Mouse (Mus musculus) midbrain, embryonic 14.5 days (tissue): ENCODE measurements around the gene Riox2. TPM values are rescaled to one million over a fixed set of nuclear protein-coding genes. Genes with fewer than 3 reads are reported as not detected.
"Not testable (repeated sequence)": the region's sequence is repeated elsewhere in the genome, so short reads cannot be mapped to it uniquely, and the experiment has no call there.

Source experiments
- ATAC-seq: fragments of 200-750 bp; cut with Nextera tagmentation; 2 replicates; pipeline ENCODE4 v1.8.0; 2017; ENCODE audit warnings: moderate number of reproducible peaks, moderate library complexity; ENCODE audit not compliant: low FRiP score, low TSS enrichment
- DNase-seq: peaks from one replicate; pipeline ENCODE4 v3.0.0-alpha.2; 2015
- H3K27ac ChIP-seq: fragments of 300-500 bp; sonication (generic); replicated peaks from 2 replicates; pipeline ENCODE4 v1.5.1; 2014; ENCODE audit warnings: mild to moderate bottlenecking, low read depth, low read length, moderate library complexity
- H3K27me3 ChIP-seq: fragments of 300-500 bp; sonication (generic); 2 replicates; pipeline ENCODE4 v1.6.1; 2014; ENCODE audit warnings: low read length, control low read depth, mixed read lengths; ENCODE audit not compliant: control insufficient read depth, insufficient read depth
- H3K36me3 ChIP-seq: fragments of 300-500 bp; sonication (generic); 2 replicates; pipeline ENCODE4 v1.6.1; 2014; ENCODE audit warnings: low read length, control low read depth; ENCODE audit not compliant: control insufficient read depth, insufficient read depth
- H3K4me1 ChIP-seq: fragments of 300-500 bp; sonication (generic); 2 replicates; pipeline ENCODE4 v1.6.1; 2014; ENCODE audit warnings: mild to moderate bottlenecking, antibody characterized with exemption, low read length, control low read depth; ENCODE audit not compliant: control insufficient read depth, insufficient read depth
- H3K4me2 ChIP-seq: fragments of 300-500 bp; sonication (generic); 2 replicates; pipeline ENCODE4 v1.6.1; 2014; ENCODE audit warnings: mild to moderate bottlenecking, low read length, moderate library complexity
- H3K4me3 ChIP-seq: fragments of 300-500 bp; sonication (generic); replicated peaks from 2 replicates; pipeline ENCODE4 v1.5.1; 2014; ENCODE audit warnings: low read depth, low read length
- H3K9ac ChIP-seq: fragments of 300-500 bp; sonication (generic); replicated peaks from 2 replicates; pipeline ENCODE4 v1.6.1; 2014; ENCODE audit warnings: mild to moderate bottlenecking, low read length, moderate library complexity
- H3K9me3 ChIP-seq: fragments of 300-500 bp; sonication (generic); 2 replicates; pipeline ENCODE4 v1.6.1; 2016; ENCODE audit warnings: low read length, control low read depth, mixed read lengths; ENCODE audit not compliant: control insufficient read depth
- WGBS: fragments of 180-500 bp; shearing (Covaris S2); extraction: QIAGEN DNeasy Blood & Tissue Kit; methylation state at CpG from one replicate; pipeline ENCODE4 v1.1.7; 2014; 5-methylcytosine and 5-hydroxymethylcytosine counted together
- polyA plus RNA-seq: library from polyadenylated mRNA; unstranded; fragments of >200 nt; fragmentation: Nextera tagmentation; extraction: Ambion mirVana; gene quantifications from 2 replicates; pipeline ENCODE4 v1.2.1, GENCODE M21; 2014

The Riox2 gene
- polyA plus RNA-seq = 10.6 and 12.3 TPM in 2 replicates

- DNase-seq (peak; percentile 88), ATAC-seq (peak; percentile 92)
- no peaks in the 10 kb centered on the region for H3K27me3 ChIP-seq
- no peak within 1 kb of the TSS for H3K27ac ChIP-seq
- H3K4me2 ChIP-seq = peak within 1 kb of the TSS; percentile 82
- peak within 1 kb of the TSS; percentile 51 for H3K9ac ChIP-seq
- no peaks in the 10 kb centered on the region for H3K36me3 ChIP-seq
- H3K9me3 ChIP-seq = no peaks in the 10 kb centered on the region
- WGBS = 2% methylated on average over 56 of the region's 56 CpGs
- H3K4me1 ChIP-seq = no peaks in the 10 kb centered on the region
- peak within 1 kb of the TSS; percentile 58 for H3K4me3 ChIP-seq
These were observed at the start of gene Riox2 for GRCm38 (mm10) chr16:59471637-59472278. Gene Riox2 (plus strand): TSS chr16:59471775.

- no peaks in the 10 kb centered on the region for H3K4me1 ChIP-seq
- H3K9me3 ChIP-seq = no peaks in the 10 kb centered on the region
- H3K9ac ChIP-seq = no peak overlapping the region
- no peaks in the 10 kb centered on the region for H3K27me3 ChIP-seq
- whole genome bisulfite sequencing = 64% methylated on average over 7 of the region's 7 CpGs
- 0 out of 2 replicates have a peak, but pooled peaks have one; percentile 57 for ATAC-seq
- no peak overlapping the region for H3K4me2 ChIP-seq
- no peaks in the 10 kb centered on the region for H3K36me3 ChIP-seq
- no peak overlapping the region for H3K4me3 ChIP-seq
- DNase-seq = no peak
- H3K27ac ChIP-seq = no peak overlapping the region
These were observed 43.6 kb upstream of the Riox2 start for GRCm38 (mm10) chr16:59427960-59428359.

- Histone ChIP-seq H3K27ac (no peak overlapping the region; the same call in 1 of the 2 replicates), H3K9me3 (no peaks in the 10 kb centered on the region), H3K4me1 (no peaks in the 10 kb centered on the region), H3K27me3 (no peaks in the 10 kb centered on the region), H3K4me3 (no peak overlapping the region), H3K36me3 (no peaks in the 10 kb centered on the region), H3K9ac (no peak overlapping the region), H3K4me2 (no peak overlapping the region)
- no peak for DNase-seq
- no peak for ATAC-seq
- 79% methylated on average over 11 of the region's 11 CpGs for WGBS
These were observed 38.4 kb upstream of the Riox2 start for GRCm38 (mm10) chr16:59433181-59433580.

DNA sequence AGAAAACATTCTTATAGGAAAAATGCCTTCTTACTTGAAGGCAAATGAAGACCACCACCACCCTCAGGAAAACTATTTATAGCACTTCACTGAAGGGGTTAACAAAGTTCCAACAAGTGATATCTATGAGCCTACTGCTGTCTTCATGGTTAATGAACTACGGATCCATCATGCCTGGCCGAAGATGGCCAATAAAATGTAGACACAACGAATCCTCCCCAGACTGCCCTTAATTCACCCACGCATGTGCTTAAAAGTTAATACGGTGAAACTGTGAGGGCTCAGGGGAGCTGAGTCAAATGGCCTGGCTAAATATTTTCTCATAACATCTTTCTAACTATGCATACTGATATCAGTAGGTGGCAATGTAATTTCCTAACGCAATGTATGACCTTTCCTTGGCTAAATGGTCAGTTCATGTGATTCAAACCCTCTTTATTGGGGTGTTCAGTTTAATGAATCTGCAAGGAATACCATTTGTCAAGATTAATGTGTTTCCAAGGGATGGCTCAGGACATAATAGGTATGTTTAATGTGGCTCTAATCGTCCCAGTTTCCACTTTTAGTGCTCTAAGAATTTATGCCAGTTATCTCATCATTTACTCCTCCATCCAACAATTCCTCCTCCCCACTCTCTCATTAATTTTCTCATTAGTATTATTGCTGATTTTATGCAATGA, 26.6 kb upstream of the Riox2 start:
- Histone ChIP-seq H3K9me3 (no peaks in the 10 kb centered on the region), H3K9ac (no peak overlapping the region), H3K4me1 (no peaks in the 10 kb centered on the region), H3K27me3 (no peaks in the 10 kb centered on the region), H3K4me3 (no peak overlapping the region), H3K36me3 (no peaks in the 10 kb centered on the region), H3K27ac (no peak overlapping the region), H3K4me2 (no peak overlapping the region)
- 83% methylated on average over 7 of the region's 7 CpGs for WGBS
- DNase-seq (no peak), ATAC-seq (no peak)

DNA sequence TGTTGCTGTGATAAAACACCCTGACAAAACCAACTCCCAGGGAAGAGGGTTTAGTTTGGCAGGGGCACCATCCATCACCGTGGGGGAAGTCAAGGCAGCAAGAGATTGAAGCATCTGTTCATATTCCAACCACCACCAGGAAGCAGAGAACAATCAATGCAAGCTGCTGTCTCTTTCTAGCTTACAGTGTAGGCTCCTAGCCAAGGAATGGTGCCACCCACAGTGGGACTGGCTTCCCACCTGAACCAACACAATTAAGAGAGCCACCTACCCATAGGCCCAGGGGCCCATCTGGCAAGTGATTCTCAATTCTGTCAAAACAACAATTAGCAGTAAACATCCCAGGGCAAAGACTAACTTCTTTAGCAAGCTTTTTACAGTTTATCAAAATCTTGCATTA, 23.4 kb upstream of the Riox2 start:
- Histone ChIP-seq H3K36me3 (no peaks in the 10 kb centered on the region), H3K4me3 (no peak overlapping the region), H3K4me1 (no peaks in the 10 kb centered on the region), H3K9ac (no peak overlapping the region), H3K27me3 (no peaks in the 10 kb centered on the region), H3K27ac (no peak overlapping the region), H3K9me3 (no peaks in the 10 kb centered on the region), H3K4me2 (no peak overlapping the region)
- ATAC-seq = no peak
- no peak for DNase-seq
- WGBS = 90% methylated on average over 1 of the region's 1 CpGs

DNA sequence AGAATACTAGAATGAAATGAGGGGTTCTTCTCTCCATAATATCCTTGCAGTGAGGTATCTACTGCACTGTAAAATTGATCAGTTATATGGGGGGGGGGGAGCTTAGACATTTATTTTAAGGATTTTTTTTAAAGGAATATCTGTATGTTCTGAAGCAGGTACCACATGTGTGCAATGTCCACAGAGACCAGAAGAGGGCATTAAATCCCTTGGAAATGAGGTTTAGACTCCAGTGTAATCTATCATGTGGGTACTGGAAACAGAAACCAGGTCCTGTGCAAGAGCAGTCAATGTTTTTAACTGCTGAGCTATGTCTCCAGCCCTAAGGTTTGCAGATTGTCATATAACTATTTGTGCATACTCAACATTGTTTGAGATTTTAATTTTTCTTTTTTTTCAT, 22.5 kb upstream of the Riox2 start:
- DNase-seq (no peak), ATAC-seq (no peak)
- H3K9ac ChIP-seq = no peak overlapping the region
- H3K4me3 ChIP-seq = no peak overlapping the region
- H3K36me3 ChIP-seq = no peaks in the 10 kb centered on the region
- H3K27me3 ChIP-seq = no peaks in the 10 kb centered on the region
- H3K9me3 ChIP-seq = no peaks in the 10 kb centered on the region
- H3K27ac ChIP-seq = no peak overlapping the region
- H3K4me1 ChIP-seq = no peaks in the 10 kb centered on the region
- no peak overlapping the region for H3K4me2 ChIP-seq

DNA sequence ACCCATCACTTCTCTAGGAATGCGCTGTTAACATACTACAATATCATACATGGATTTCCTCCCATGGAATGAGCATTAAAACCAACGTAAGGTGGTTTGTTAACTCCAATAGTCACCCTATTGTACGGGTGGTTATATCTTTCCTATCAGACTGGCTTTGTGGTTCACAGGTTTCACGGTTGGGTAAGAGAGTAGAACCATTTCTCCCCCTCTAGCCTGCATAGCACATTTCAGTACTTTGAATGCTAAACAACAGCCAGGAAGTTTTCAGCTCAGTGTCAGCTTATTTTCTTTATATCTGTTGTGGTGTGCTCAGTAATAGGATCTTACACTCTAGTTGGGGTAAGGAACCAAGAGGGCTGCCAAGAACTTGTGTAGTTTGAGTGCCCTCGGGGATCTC, 19.8 kb upstream of the Riox2 start:
- no peak overlapping the region for H3K4me3 ChIP-seq
- H3K9me3 ChIP-seq = no peaks in the 10 kb centered on the region
- no peaks in the 10 kb centered on the region for H3K27me3 ChIP-seq
- WGBS = 88% methylated on average over 5 of the region's 5 CpGs
- H3K4me1 ChIP-seq = no peaks in the 10 kb centered on the region
- no peaks in the 10 kb centered on the region for H3K36me3 ChIP-seq
- H3K9ac ChIP-seq = no peak overlapping the region
- H3K27ac ChIP-seq = no peak overlapping the region
- ATAC-seq (no peak), DNase-seq (no peak)
- no peak overlapping the region for H3K4me2 ChIP-seq

GRCm38 (mm10) chr16:59459259-59459861, 12.2 kb upstream of the Riox2 start:
- not testable (repeated sequence) for ATAC-seq, DNase-seq, H3K4me2 ChIP-seq, H3K27me3 ChIP-seq, H3K9ac ChIP-seq, H3K27ac ChIP-seq, H3K36me3 ChIP-seq, H3K9me3 ChIP-seq, H3K4me1 ChIP-seq, H3K4me3 ChIP-seq
- 83% methylated on average over 5 of the region's 5 CpGs for WGBS

GRCm38 (mm10) chr16:59463567-59463966, 8.0 kb upstream of the Riox2 start:
- ATAC-seq (no peak), DNase-seq (no peak)
- Histone ChIP-seq H3K9ac (no peak overlapping the region), H3K4me2 (no peak overlapping the region), H3K36me3 (no peaks in the 10 kb centered on the region), H3K27ac (no peak overlapping the region), H3K9me3 (no peaks in the 10 kb centered on the region), H3K4me3 (no peak overlapping the region), H3K4me1 (no peaks in the 10 kb centered on the region), H3K27me3 (no peaks in the 10 kb centered on the region)
- WGBS = 80% methylated on average over 4 of the region's 4 CpGs
